Mouse (Mus musculus) limb, embryonic 10.5 days (tissue): ENCODE measurements around the gene Dusp28. TPM values are rescaled to one million over a fixed set of nuclear protein-coding genes. Genes with fewer than 3 reads are reported as not detected.

ENCODE experiments used
- DNase-seq: peaks from one replicate; pipeline ENCODE4 v3.0.0-alpha.2; 2017; ENCODE audit warnings: low spot score
- H3K27ac ChIP-seq: fragments of 300-500 bp; sonication (generic); 2 replicates; pipeline ENCODE4 v1.5.1; 2016; ENCODE audit warnings: mild to moderate bottlenecking
- H3K27me3 ChIP-seq: fragments of 300-500 bp; sonication (generic); 2 replicates; pipeline ENCODE4 v1.6.1; 2016; ENCODE audit warnings: low read depth, mild to moderate bottlenecking; ENCODE audit not compliant: poor library complexity, severe bottlenecking
- H3K36me3 ChIP-seq: fragments of 300-500 bp; sonication (generic); 2 replicates; pipeline ENCODE4 v1.6.1; 2016; ENCODE audit warnings: mild to moderate bottlenecking, moderate library complexity
- H3K4me1 ChIP-seq: fragments of 300-500 bp; sonication (generic); 2 replicates; pipeline ENCODE4 v1.6.1; 2016
- H3K4me3 ChIP-seq: fragments of 300-500 bp; sonication (generic); 2 replicates; pipeline ENCODE4 v1.5.1; 2016; ENCODE audit warnings: mild to moderate bottlenecking, moderate library complexity
- H3K9me3 ChIP-seq: fragments of 300-500 bp; sonication (generic); replicated peaks from 2 replicates; pipeline ENCODE4 v1.6.1; 2016; ENCODE audit warnings: mild to moderate bottlenecking
- WGBS: fragments of 180-500 bp; shearing (Covaris S2); methylation state at CpG from one replicate; pipeline ENCODE4 v1.1.7; 2016; 5-methylcytosine and 5-hydroxymethylcytosine counted together
- polyA plus RNA-seq: library from polyadenylated mRNA; unstranded; fragments of >200 nt; fragmentation: Nextera tagmentation; extraction: Ambion mirVana; gene quantifications from 2 replicates; pipeline ENCODE4 v1.2.1, GENCODE M21; 2016

Dusp28 gene
- 8.8 TPM in 2 replicates for polyA plus RNA-seq

DNA sequence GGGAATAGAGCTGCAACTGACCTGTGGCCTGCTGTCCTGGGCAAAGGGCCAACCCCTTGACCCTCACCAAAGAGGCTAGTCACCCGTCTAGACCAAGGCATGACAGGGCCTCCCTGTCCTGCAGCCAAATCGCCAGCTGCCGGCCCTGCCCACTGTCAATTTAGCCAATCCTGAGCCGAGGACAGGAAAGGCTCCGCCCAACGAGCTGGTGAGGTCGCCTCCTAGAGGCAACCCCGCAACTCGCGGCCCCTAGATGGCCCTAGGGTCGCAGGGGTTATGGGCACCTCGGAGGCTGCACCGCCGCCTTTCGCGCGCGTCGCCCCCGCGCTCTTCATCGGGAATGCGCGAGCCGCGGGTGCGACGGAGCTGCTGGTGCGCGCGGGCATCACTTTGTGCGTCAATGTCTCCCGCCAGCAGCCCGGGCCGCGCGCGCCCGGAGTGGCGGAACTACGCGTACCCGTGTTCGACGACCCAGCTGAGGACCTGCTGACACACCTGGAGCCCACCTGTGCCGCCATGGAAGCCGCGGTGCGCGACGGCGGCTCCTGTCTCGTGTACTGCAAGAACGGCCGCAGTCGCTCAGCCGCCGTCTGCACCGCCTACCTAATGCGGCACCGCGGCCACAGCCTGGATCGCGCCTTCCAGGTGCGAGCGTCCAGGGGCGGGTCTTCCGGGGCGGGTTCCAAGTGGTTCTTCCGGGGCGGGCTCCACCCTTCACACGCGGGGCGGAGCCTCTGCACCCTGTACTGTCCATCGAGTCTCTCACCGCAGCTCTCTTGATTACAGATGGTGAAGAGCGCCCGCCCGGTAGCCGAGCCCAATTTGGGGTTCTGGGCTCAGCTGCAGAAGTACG, at the start of gene Dusp28:
TSS of gene Dusp28 (plus strand) at position 203 of the 853 bp plus-strand sequence.
- Histone ChIP-seq H3K27me3 (peaks cover 21% of the 10 kb centered on the region), H3K36me3 (no peaks in the 10 kb centered on the region), H3K4me1 (peaks cover 55% of the 10 kb centered on the region), H3K27ac (peak within 1 kb of the TSS; percentile 91), H3K4me3 (peak within 1 kb of the TSS; percentile 87), H3K9me3 (no peaks in the 10 kb centered on the region)
- under 1% methylated on average over 81 of the region's 81 CpGs for WGBS
- peak; percentile 93 for DNase-seq

GRCm38 (mm10) chr1:92861503-92861902, 45.3 kb upstream of the Dusp28 start:
- no peak for DNase-seq
- Histone ChIP-seq H3K9me3 (no peaks in the 10 kb centered on the region), H3K27ac (no peak overlapping the region), H3K27me3 (no peaks in the 10 kb centered on the region), H3K4me3 (no peak overlapping the region), H3K36me3 (peaks cover 44% of the 10 kb centered on the region), H3K4me1 (peaks cover 7% of the 10 kb centered on the region)
- WGBS, result 75% methylated on average over 6 of the region's 6 CpGs

DNA sequence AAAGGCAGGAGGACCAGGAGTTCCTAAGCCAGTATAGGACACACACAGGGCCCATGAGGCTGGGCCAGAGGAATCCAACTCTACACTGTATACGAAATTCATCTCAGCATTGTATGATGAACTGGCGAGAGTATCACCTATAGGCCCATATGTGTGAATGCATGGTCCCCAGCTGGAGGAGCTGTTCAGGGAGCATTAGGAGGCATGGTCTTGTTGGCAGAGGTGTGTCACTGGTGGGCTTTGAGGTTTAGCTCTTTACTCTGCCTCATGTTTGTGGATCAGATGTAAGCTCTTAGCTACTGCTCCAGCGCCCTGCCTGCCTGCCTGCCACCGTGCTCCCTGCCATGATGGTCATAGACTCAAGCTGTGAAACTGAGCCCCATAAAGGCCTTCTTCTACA, 43.5 kb upstream of the Dusp28 start:
- H3K4me1 ChIP-seq, result peaks cover 7% of the 10 kb centered on the region
- H3K27me3 ChIP-seq, result no peaks in the 10 kb centered on the region
- H3K4me3 ChIP-seq, result no peak overlapping the region
- H3K27ac ChIP-seq, result no peak overlapping the region
- DNase-seq, result no peak
- no peaks in the 10 kb centered on the region for H3K9me3 ChIP-seq
- WGBS, result 85% methylated on average over 4 of the region's 4 CpGs
- peaks cover 26% of the 10 kb centered on the region for H3K36me3 ChIP-seq

DNA sequence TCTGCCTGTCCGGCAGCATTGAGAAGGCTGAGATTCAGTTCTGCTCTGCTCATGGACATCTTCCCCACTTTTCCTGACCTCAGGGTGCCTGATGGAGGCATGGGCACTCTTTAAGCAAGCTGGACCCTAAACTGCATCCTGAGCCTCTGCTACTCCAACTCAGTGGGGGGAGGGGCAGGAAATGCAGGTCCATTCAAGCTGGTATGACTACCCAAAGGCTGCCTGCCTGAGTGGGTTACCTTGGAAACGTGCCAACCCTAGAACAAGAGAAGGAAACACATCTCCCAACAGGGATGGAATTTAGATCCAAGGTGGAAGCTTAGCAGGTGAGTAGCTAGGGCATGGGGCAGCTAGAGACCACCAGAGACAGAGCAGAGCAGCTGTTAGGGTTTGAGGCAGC, 40.6 kb upstream of the Dusp28 start:
- no peak for DNase-seq
- Histone ChIP-seq H3K9me3 (no peaks in the 10 kb centered on the region), H3K27me3 (no peaks in the 10 kb centered on the region), H3K36me3 (no peaks in the 10 kb centered on the region), H3K4me3 (no peak overlapping the region), H3K4me1 (peaks cover 7% of the 10 kb centered on the region), H3K27ac (no peak overlapping the region)
- WGBS, result 75% methylated on average over 2 of the region's 2 CpGs

GRCm38 (mm10) chr1:92869985-92870384, 36.8 kb upstream of the Dusp28 start:
- Histone ChIP-seq H3K27me3 (no peaks in the 10 kb centered on the region), H3K4me1 (peaks cover 7% of the 10 kb centered on the region), H3K36me3 (no peaks in the 10 kb centered on the region), H3K27ac (no peak overlapping the region), H3K4me3 (no peak overlapping the region), H3K9me3 (no peaks in the 10 kb centered on the region)
- no peak for DNase-seq
- WGBS, result 81% methylated on average over 2 of the region's 2 CpGs

DNA sequence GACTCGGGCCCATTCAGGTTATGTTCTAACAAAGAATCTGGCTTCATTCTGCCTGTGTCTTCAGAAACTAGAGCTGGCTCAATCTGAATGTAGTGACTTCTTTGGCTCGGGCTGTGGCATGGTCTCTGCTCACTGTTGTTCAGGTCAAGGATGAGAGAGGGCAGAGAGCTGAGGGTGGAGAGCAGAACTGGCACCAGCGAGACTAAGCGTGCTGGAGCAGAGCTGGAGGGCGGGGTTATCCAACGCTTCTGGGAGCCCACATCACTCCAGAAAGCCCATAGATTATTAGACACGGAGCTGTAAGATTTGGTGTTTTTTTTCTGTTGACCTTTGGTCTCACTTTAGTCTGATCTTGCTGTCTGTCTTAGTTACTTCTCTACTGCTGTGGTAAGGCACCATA, 34.1 kb upstream of the Dusp28 start:
- no peak for DNase-seq
- Histone ChIP-seq H3K4me3 (no peak overlapping the region), H3K27me3 (no peaks in the 10 kb centered on the region), H3K9me3 (no peaks in the 10 kb centered on the region), H3K27ac (no peak overlapping the region), H3K4me1 (no peaks in the 10 kb centered on the region; the same call in 1 of the 2 replicates), H3K36me3 (no peaks in the 10 kb centered on the region)
- 89% methylated on average over 7 of the region's 7 CpGs for WGBS

DNA sequence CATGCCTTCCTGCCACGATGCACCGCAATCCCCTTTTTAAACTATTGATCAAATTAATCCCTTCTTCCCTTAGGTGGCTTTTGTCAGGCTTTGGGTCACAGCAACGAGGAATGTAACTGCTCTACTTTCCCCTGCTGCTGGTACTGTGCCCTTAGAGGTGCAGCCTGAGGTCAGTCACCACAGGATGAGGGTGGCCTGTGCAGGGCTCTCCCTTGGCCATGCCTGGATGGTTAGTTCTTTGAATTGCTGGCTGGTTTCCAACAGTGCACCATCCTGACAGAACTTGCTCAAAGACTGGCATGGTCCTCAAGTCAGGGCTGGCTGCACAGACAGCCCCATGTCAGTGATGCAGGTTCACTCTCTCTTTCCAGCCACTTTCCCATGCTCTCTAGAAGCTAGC, 32.8 kb upstream of the Dusp28 start:
- DNase-seq, result no peak
- Histone ChIP-seq H3K9me3 (no peaks in the 10 kb centered on the region), H3K4me1 (peaks cover 3% of the 10 kb centered on the region; the same call in 1 of the 2 replicates), H3K36me3 (no peaks in the 10 kb centered on the region), H3K27me3 (no peaks in the 10 kb centered on the region), H3K4me3 (no peak overlapping the region), H3K27ac (no peak overlapping the region)
- 81% methylated on average over 3 of the region's 3 CpGs for WGBS

DNA sequence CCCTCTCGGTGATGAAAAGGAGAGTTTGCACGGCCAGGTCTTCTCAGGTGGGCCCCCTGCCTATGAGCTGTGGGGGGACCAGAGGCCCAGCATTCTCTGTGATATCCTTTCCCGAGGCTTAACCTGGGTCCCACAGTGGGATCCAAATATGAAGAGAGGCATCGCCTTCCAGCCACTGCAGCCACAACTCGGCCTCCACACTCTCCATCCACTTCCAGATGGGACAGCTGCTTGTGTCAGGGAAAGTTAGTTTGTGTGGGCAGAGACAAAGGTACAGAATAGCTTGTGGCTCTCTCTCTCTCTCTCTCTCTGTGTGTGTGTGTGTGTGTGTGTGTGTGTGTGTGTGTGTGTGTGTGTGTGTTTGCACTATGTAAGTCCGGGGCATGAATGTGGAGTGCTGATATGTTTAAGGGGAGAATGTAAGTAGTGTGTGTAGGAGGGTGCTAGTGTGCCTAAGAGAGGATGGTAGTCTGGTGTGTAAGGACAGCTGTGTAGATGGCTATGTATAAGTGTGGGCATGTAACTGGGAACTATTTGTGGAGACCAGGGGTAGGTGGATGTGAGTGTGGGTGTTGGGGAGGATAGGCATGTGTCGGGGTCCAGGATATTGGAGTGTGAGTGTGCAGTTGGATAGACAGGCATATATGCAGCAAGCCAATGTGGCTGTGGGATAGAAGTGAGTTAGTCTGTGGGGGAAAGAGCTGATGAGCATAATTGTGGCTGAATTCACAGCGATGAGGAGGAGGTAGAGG, 31.2 kb upstream of the Dusp28 start:
- no peaks in the 10 kb centered on the region for H3K9me3 ChIP-seq
- no peaks in the 10 kb centered on the region for H3K36me3 ChIP-seq
- 82% methylated on average over 8 of the region's 8 CpGs for WGBS
- peaks cover 3% of the 10 kb centered on the region; the same call in 1 of the 2 replicates for H3K4me1 ChIP-seq
- no peak for DNase-seq
- H3K4me3 ChIP-seq, result no peak overlapping the region
- no peaks in the 10 kb centered on the region for H3K27me3 ChIP-seq
- H3K27ac ChIP-seq, result no peak overlapping the region

- Histone ChIP-seq H3K36me3 (no peaks in the 10 kb centered on the region), H3K27me3 (peaks cover 8% of the 10 kb centered on the region; the same call in 1 of the 2 replicates), H3K4me3 (no peak overlapping the region), H3K27ac (no peak overlapping the region), H3K9me3 (no peaks in the 10 kb centered on the region), H3K4me1 (peaks cover 3% of the 10 kb centered on the region; the same call in 1 of the 2 replicates)
- no peak for DNase-seq
- 74% methylated on average over 12 of the region's 12 CpGs for WGBS
Observed at GRCm38 (mm10) chr1:92877431-92877978, 29.3 kb upstream of the Dusp28 start.

DNA sequence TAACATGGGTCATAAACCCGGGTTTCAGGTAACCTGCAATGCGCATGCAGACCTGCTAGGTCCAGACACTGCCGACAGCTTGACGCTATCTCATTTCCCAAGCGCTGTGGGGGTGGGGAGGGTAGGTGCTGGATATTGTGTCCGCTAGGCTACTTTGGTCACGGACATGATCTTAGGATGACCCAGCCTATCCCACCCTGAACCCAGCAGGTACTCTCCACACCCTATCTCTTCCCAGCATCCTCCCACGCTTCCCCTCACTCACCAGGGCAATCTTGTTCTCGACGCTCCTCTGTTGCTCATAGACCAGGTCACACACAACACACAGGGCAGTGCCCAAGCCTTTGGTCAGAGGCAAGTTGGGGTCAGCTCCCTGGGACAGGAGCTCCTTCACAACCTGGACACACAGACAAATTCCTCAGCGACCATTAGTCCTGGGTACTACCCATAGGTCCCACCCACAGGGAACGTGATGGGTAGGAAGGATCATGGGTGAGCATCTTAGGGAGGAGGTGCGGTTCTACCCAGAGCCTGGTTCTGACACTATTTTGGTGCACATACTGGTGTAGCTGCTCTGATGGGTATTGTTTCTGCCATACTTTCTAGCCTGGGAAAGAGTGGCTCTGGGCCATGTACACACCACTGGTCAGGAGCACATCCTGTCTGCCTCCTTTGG, 28.6 kb upstream of the Dusp28 start:
- WGBS, result 88% methylated on average over 13 of the region's 13 CpGs
- peaks cover 3% of the 10 kb centered on the region; the same call in 1 of the 2 replicates for H3K4me1 ChIP-seq
- no peaks in the 10 kb centered on the region for H3K36me3 ChIP-seq
- H3K27ac ChIP-seq, result no peak overlapping the region
- H3K9me3 ChIP-seq, result no peaks in the 10 kb centered on the region
- DNase-seq, result no peak
- H3K27me3 ChIP-seq, result peaks cover 12% of the 10 kb centered on the region; the same call in 1 of the 2 replicates
- no peak overlapping the region for H3K4me3 ChIP-seq

DNA sequence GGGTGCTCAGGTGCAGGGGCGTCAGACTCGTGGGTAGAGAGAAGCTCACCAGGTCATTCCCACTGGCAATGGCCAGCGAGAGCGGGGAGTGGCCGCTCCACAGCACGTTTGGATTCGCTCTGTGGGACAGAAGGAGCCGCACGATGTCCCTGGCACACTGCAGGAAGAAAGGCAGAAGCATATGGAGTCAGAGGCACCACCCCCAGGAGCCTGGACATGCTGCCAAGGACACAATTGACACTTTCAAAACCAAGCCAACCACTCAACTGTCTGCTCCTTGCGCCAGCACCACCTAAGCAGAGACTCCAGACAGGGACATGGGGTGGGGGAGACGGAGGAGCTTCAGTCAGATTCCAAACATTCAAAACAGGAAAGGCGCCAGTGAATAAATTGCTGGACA, 27.5 kb upstream of the Dusp28 start:
- H3K36me3 ChIP-seq, result no peaks in the 10 kb centered on the region
- H3K27ac ChIP-seq, result no peak overlapping the region
- 90% methylated on average over 12 of the region's 12 CpGs for WGBS
- no peak overlapping the region for H3K4me3 ChIP-seq
- DNase-seq, result no peak
- no peaks in the 10 kb centered on the region for H3K9me3 ChIP-seq
- H3K27me3 ChIP-seq, result peaks cover 12% of the 10 kb centered on the region; the same call in 1 of the 2 replicates
- peaks cover 3% of the 10 kb centered on the region; the same call in 1 of the 2 replicates for H3K4me1 ChIP-seq

- 82% methylated on average over 5 of the region's 5 CpGs for WGBS
- Histone ChIP-seq H3K9me3 (no peaks in the 10 kb centered on the region), H3K27ac (no peak overlapping the region), H3K27me3 (peaks cover 12% of the 10 kb centered on the region; the same call in 1 of the 2 replicates), H3K36me3 (no peaks in the 10 kb centered on the region), H3K4me3 (no peak overlapping the region), H3K4me1 (peaks cover 3% of the 10 kb centered on the region; the same call in 1 of the 2 replicates)
- no peak for DNase-seq
Observed at GRCm38 (mm10) chr1:92880101-92880500, 26.7 kb upstream of the Dusp28 start.
